Mouse (Mus musculus) right cerebral cortex, adult 18-20 months (tissue): ENCODE results near the gene Cenpv.

Source experiments
- DNase-seq: peaks from one replicate; pipeline ENCODE4 v3.0.0; 2022; ENCODE audit warnings: mixed read lengths

The Cenpv gene

DNA sequence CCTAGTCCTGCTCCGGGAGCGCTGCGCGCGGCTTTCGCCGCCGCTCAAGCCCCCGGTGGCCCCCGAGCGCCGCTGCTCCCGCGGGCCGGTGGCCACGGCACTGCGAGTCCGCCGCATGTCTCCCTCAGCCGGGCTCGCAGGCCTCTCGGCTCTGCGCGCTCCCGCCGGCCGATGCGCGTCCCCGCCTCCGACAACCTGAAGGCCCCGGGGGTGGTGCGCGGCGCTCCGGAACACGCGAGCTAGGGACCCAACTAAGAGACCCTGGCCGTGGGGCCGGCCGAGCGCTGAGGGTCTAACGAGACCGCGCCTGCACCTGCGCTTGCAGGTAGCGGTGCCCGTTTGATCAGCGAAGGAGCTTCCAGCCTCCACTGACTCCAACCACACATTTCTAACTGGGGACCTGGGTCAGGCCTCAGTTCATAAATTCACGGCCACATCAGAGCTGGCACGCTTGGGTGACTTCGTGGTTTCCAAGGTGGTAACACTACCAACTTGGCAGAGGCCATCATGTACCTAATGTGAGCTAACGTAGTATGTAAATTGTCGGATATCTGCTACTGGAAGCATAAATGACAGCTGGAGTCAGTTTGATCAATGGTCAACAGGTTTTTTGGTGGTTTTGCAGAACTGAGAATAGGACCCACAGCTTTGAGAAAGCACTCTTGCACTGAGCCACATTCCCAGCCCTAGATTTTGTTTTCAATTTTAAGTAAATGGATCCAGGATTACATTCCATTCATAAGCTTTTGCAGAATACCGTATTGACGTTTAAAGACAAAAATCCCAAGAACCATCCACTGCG lies at the start of gene Cenpv:
Cenpv (minus strand) TSS at position 173 of the 802 bp plus-strand sequence.
- peak; percentile 75 for DNase-seq

DNA sequence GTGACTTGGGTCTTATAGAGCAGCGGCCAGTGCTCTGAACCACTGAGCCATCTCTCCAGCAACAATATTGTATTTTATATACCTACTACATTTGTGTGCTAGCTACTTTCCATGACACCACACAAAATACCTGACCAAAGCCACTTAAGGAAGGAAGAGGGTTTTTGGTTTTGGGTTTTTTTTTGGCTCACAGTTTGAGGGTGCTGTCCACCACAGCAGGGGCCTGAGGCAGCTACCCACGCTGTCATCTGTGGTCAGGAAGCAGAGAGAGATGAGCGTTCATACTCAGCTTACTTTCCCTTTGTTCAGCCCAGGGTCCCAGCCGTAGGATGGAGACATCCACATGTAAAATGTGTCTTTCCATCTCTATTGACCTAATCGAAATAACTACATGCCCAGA lies 48.0 kb upstream of the Cenpv start:
- no peak for DNase-seq

DNA sequence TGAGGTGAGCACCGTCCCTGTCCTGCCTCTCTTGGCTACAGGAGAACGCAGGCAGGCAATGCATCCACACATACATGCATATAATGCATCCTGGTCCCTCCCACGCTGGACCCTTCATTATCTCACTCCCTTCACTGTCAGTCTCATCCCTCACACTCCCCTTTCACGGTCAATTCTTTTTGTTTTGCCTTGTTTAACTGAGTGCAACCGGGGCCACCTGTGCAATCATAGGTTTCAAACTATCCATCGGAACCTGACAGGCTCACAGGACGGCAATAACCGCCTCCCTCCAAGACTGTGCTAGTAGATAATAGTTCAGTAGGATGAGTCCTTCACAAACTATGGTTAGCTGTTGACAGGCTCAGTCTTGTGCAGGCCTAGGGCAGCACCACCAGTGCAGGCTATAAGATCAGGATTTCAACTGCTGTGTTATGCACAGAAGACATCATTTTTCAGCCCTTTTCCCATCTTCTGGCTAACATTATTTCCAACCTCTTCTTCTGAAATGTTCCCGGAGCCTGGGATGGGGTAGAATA lies 45.7 kb upstream of the Cenpv start:
- DNase-seq = no peak

DNA sequence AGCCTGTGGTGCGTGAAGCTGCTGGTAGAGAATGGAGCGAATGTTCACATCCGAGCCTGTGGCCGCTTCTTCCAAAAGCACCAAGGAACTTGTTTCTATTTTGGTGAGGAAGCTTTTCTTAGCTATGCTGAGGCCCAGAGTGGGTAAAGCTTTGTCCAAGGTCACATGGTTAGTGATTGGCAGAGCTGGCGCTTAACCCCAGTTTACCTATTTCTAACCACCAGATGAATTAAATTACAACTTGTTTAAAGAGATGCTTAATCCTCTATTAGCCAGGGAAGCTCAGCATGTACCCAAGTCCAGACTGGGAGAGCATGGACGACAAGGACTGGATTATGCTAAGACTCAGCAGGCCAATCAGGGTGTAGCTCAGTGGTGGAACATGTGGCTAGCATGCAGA lies 44.0 kb upstream of the Cenpv start:
- no peak for DNase-seq

DNA sequence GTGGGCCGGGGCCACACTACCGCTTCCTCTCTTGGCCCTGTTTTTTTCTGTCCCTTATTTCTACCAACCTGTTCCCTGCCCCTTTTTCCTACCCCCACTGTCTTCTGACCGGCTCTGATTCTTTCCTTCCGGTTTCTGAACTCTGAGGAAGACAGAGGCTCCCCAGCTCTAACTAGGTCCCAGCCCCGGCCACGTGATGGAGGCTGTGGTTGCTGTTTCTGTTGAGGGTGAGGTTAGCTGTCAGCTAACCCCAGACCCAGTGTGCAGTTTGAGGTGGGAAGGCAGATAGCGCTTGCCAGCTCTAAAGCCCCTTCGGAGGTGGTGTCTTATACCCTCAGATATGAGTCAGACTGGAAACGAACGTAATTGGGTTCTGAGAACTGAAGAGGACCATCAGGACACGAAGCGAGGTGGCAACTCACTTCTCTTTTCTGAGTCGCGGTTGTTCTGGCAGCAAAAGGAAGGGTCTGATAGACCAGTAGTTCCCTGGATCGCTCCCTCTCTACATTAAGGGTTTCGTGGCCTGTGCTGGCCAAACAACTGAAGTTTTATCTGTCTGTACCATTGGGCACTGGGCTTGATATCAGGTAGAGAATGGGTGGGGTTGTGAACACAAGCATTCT lies 37.6 kb upstream of the Cenpv start:
- DNase-seq = peak; percentile 44

DNA sequence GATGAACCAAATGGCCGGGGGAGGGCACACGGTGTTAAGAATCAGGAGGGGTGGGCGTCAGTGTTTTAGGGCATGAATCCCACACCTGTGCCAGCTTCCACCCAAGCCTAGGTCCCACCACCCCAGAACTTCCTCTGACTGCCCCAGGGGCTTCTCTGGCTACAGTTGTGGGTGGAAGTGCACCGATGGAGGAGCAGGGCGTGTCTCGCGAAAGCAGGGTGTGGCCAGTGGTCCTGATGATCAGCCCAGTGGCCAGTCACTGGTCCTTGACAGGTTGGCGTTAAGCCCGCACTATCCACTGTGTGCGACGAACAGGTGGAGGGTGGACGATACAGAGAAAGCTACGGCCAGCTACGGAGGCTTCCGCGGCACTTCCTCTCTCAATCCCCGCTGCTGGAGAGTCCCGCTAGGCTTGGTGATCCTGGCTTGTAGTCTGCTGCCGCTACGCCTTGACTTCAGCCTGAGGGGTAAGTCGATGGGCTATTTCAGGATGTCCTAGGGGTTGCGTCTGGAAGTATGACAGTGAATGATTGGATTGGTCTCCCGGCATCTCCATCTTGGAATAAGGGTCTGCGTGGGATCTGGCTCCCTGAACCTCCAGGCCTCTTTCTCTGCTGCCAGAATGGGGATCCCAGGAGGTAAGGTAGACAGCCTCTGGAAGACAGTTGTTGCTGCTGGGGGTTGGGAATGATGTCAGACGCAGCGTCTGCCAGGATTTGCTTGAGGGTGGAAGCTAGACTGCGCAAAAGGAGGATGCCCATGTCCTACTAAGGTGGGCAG lies 36.8 kb upstream of the Cenpv start:
- DNase-seq = peak; percentile 81

DNA sequence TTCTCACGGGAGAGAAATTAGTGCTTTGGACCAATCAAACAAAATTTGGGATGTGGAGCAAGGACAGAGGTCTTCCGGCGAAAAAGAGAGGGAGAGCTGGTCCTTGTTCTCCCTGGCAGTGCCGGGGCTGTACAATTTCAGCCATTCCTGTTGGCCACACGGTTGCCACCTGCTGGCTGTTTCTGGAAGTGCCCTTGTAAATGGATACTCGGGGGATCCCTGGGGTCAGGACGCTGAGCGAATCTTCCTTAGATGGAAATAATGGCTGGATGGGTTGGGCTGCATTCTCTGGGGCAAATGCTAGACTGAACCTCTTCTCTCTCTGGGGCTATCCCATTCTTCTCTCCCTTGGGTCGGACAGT lies 36.2 kb upstream of the Cenpv start:
- DNase-seq = peak; percentile 85

DNA sequence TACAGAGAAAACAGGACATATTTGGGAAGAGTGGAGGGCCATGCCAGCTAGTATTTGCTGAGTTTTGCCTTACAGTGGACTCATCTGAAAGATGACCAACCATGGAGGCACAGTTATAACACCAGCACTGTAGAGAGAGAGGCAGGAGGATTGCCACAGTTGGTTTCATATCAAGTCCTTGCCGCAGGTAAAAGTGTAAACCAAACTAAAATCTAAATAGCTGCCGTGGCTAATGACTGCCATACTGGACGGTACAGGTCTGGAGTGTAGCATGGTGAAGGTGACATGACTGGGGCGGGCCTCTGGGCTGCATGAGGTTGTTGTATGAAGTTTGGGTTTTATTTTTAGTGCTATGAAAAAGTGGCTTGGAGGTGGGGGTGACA lies 35.6 kb upstream of the Cenpv start:
- DNase-seq = no peak

DNA sequence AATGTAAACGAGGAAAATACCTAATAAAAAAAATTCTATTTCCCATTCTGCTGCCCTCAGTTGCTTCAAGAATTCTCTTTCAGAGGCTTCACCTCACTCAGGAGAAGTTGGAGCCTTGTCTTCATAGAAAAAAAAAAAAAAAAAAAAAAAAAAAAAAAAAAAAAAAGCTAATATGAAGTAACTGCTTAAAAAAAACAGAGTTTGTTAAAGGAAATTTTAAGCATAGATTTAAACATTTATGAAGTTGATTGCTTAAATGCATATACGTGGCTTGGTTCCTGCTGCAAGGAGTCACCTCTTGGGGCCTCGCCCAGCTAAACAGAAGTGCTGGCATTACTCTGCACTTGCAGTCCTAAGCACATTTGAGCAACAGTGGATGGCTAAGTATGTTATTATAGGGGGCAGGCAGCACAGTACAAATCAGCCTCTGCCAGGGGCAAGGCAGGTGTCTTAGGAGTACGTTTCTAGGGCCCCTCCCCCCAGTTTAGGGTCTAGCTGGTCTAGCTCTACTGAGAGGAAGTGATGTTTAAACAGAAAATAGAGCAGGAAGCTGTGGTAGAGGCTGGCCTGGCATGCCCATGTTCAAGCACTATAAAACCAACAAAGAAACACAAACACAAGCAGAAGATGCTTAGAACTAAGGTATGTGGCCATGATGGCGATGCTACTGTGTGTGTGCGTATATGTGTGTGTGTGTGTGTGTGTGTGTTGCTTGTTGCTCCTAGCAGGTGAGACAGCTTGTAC lies 35.1 kb upstream of the Cenpv start, which contains the start of gene Trpv2:
Trpv2 (plus strand) TSS at position 528 of the 744 bp plus-strand sequence.
- no peak for DNase-seq

DNA sequence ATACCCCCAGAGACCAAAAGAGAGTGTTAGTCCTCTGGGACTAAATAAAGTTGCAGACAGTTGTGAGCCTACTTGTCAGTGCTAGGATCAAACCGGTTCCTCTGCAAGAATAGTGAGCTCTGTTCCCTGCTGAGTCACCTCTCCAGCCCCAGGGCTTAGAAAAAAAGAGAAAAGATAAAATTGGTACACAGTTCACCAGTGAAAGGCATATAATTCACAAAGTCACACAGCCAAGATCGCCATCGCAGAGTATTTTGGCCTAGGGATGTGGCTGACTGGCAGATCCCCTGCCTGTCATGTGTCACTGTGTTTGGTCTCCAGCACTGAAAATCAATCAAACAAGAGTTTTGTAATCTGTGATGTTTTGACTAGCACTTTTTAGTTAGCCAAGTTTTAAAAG lies 29.2 kb upstream of the Cenpv start:
- DNase-seq = no peak

DNA sequence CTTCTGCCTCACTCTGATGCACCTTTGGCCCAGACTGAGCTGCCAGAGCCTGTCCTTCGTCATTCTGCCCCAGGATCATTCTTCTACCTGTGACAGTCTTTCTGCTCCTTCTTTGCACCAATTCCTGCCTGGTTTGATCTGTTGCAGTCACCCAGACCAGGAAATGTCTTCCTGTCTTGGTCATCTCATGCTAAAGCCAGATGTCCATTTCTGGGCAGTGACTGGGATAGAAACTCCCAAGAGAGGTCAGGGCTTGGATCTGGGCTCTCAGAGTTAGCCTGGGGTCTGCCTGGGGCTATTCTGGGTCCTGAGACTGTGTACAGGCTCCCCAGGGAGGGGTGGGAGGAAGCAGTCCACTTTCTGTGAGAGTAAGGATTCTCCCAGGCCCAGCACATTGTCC lies 27.1 kb upstream of the Cenpv start:
- no peak for DNase-seq

DNA sequence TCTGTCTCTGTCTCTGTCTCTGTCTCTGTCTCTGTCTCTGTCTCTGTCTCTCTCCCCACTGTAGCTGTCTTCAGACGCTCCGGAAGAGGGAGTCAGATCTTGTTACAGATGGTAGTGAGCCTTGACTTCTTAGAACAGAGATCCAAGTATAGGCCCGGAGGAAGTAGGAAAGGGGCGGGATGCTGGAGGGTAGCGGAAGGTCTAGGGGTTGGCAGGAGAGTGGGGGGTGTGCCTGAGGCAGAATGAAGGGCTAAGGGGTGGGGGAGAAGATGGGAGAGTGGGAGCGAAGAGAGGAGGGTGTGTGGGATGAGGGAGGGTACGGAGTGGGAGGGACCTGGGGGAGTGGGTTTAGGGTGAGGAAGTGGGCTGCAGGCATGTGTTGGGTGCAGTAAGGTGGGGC lies 26.7 kb upstream of the Cenpv start:
- DNase-seq = no peak

DNA sequence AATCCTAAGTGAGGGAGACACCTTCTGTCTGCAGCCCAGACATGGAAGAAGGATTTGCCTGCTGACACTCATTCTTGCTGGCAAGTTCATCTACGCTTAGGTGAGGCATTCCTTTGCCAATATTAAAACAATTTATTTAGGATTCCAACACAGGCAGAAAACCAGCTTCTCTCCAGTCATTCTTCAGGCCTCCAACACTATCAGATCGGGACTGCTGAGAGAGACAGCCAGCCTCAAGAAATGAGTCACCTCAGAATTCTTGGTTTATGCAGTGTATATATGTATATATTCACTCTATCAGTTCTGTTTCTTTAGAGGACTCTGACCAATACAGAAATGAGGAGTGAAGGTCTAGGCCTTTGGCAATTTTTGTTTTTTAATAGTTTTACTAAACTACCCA lies 24.5 kb upstream of the Cenpv start:
- DNase-seq = no peak

DNA sequence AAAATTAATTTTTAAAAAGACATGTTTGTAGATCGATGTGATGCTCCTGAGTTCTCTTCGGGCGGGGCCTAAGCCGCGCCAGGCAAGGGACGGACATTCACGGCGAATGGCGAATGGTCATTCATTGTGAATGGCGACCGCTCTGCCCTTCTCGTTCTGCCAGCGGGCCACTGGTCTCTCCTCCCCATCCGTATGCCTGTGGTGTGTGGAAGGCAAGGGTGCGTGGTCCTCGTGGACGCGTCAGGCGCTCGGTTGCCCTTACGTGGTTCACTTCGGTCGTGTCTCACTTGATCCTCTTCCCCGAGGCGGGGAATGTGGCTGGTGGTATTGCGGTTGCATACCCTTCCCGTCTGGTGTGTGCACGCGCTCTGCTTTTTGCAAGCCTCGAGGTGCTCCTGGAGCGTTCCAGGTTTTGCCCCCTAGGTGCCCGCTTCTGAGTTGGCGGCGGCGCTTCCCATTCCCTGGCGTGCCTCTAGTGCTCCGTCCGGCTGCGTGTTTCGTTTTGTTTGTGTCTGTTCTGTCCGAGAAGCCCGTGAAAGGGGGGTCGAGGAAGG lies 21.5 kb upstream of the Cenpv start:
- no peak for DNase-seq

DNA sequence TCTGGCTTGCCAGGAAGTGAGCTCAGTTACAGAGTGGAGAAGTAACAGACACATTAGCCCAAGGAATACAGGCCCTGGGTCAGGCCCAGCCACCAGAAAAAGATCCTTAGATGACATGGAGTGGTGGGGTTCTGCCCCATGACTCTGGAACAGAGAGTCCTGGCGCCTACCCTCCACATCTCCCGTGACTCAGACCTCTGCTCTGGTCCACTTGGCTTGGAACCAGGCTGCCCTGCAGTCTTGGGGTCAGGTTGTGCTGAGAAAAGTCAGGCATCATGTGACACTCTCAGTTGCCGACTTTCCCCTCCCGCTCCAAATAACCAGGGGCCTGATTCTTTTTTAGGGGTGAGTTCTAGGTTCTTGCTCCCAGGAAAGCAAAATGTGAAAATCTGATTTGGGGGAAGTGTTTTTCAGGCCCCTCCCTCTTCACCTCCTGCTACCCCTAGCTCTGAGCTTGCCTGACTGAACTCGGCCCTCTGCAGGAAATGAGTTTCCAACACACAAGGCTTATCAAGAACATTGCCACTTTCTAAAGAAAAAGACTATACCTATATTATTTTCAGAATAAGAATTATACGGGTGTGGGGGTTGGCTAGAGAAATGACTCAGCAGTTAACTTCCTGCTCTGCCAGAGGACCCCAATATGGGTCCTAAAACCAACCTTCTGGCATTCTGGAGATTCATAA lies 20.0 kb upstream of the Cenpv start:
- no peak for DNase-seq

DNA sequence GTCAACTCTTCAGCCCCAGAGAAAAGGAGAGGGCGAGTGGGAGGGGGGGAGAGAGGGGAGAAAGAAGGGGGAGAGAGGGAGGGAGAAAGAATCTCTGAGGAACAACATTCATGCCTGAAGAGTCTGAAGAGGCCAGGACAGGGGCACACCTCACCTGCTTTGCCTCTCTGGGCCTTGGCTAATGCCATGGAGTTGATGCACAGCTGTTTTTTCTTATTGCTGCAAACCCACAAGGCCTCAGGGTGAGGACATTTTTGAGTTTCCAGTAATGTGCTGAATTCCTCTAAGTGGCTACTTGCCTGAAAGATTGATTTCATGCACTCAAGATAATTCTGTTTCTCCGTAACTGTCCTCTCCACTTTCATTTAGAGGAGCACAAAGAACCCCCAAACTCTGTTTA lies 19.1 kb upstream of the Cenpv start:
- no peak for DNase-seq

DNA sequence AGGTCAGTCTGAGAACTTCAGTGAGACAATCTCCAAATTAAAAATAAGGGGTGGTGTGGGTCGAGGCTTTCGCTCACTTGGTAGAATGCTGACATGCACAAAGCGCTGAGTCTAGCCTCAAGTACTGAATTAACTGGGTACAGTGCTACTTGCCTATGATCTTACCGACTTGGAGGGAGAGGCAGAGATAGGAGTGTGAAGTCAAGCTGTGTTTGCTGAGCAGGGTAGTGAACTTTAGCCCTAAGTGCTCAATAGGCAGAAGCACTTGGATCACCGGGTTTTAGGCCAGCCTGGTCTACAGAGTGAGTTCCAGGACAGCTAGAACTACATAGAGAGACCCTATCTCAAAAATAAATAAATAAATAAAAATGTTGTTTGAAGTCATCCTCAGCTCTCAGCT lies 18.1 kb upstream of the Cenpv start:
- no peak for DNase-seq

DNA sequence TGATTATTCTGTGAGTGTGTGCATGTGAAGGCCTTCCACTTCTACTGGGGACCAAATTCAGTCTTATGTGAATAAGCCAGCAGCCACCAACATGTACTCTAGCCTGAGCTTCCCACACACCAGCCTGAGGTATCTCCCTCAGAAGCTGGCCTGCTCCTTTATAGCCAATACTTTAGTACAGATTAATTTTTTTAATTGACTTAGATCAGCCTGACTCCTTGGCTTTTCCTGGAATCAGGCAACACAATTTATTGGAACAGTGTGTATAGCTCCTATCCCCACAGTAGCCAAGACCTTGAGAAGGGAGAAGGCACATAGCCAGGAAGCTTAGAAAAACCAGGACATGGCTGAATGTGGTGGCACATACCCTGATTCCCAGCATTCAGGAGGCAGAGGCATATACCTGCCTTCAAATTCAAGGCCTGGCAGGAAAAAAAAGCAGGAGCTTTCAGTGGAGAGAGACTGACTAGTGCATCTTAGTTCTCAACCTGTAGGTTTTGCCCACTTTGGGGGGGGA lies 16.9 kb upstream of the Cenpv start:
- DNase-seq = no peak

DNA sequence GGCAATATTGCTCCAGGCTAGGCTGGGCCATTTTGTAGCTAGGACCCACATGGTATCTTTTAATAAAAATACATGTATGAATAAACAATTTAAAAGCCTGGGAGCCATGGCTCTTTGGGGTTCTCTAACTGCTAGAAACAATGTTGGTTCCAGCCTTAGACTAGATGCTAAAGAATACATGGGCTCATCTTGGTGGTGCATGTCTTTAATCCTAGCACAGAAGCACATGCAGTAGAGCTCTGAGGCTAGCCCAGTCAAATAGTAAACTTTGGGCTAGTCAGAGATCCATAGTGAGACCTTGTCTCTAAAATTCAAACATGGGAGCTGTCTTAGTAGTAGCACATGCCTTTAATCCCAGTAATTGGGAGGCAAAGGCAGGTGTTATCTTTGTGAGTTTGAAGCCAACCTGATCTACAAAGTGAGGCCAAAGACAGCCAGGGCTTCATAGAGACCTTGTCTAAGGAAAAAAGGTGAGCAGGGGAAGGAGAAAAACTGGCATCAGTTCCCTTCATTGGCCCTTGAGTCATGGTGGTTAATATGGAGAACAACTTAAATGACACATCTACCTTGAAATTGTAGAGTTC lies 16.0 kb upstream of the Cenpv start:
- no peak for DNase-seq

DNA sequence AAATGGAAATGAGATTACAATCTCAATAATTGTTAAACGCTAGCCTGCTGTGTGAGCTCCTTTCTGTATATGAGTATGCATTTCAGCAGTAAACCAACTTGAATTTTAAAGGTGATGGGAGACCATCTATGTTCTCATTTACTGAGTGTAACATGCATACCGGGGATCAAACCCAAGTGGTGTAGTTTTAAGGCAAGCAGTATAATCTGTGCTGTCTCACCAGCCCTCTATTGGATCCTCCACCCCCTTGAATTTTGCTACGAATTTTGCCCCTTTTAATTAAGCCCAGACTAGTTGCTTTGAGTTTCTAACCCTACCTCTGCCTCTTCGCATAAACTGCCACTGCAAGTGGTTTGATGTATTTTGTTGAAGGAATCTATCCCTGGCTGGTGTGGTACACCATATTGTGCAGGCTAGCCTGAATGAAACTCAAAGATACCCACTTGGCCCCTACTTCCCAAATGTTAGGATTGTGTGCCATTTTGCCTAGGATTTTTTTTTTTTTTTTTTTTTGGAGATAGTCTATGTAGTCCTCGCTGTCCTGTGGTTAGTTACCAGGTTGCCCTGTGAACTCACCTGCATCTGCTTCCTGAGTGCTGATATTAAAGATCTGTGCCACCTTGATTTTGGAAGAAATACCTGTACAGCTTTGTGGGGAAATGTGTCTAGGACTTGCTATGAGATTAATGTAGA lies 15.2 kb upstream of the Cenpv start:
- no peak for DNase-seq

DNA sequence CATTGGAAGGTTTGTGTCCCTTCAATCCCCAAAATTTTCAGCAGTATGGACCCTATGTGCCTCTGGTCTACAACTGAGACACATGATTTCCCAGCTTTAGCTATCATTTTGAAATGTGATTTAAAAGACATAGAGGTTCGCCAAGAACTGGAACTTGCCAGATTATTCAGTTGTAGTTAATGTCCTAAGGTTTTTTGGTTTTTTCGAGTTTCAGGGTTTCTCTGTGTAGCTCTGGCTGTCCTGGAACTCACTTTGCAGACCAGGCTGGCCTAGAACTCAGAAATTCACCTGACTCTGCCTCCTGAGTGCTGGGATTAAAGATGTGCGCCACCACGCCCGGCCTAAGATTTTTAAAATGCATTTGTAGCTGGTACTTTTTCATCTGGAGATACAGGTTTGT lies 14.6 kb upstream of the Cenpv start:
- DNase-seq = no peak
